Mouse (Mus musculus): Measurements from ENCODE around the gene Smurf2. TPM values are rescaled to one million over a fixed set of nuclear protein-coding genes. Genes with fewer than 3 reads are reported as not detected.

Smurf2 gene
- polyA plus RNA-seq, 1 experiment from 2014 or later: 16.5 TPM

- H3K9ac ChIP-seq: no peak overlapping the region
- H3K4me2 ChIP-seq: no peak overlapping the region
- 77% methylated on average over 1 of the region's 1 CpGs for WGBS
- no peaks in the 10 kb centered on the region for H3K9me3 ChIP-seq
- H3K36me3 ChIP-seq: no peaks in the 10 kb centered on the region
- no peak overlapping the region for H3K4me3 ChIP-seq
- no peak overlapping the region for H3K27ac ChIP-seq
- 0 out of 2 replicates have a peak, but pooled peaks cover 3% of the 10 kb centered on the region for H3K4me1 ChIP-seq
- H3K27me3 ChIP-seq: no peaks in the 10 kb centered on the region
- no peak for ATAC-seq (ENCODE audit: insufficient number of reproducible peaks, insufficient read depth, low FRiP score, low TSS enrichment, low read depth)
These were observed 20.7 kb downstream of the Smurf2 start for GRCm38 (mm10) chr11:106899804-106900203.

- H3K4me3 ChIP-seq: no peak overlapping the region
- ATAC-seq (ENCODE audit: insufficient number of reproducible peaks, insufficient read depth, low FRiP score, low TSS enrichment, low read depth): no peak
- H3K4me2 ChIP-seq: no peak overlapping the region
- WGBS: 86% methylated on average over 2 of the region's 2 CpGs
- H3K36me3 ChIP-seq: no peaks in the 10 kb centered on the region
- H3K27ac ChIP-seq: no peak overlapping the region
- peaks cover 3% of the 10 kb centered on the region; the same call in 1 of the 2 replicates for H3K4me1 ChIP-seq
- H3K27me3 ChIP-seq: no peaks in the 10 kb centered on the region
- no peaks in the 10 kb centered on the region for H3K9me3 ChIP-seq
- H3K9ac ChIP-seq: no peak overlapping the region
These were observed 23.9 kb downstream of the Smurf2 start for GRCm38 (mm10) chr11:106896561-106897168.

- no peak for ATAC-seq (ENCODE audit: insufficient number of reproducible peaks, insufficient read depth, low FRiP score, low TSS enrichment, low read depth)
- 87% methylated on average over 1 of the region's 1 CpGs for WGBS
- no peaks in the 10 kb centered on the region for H3K4me1 ChIP-seq
These were observed 36.9 kb downstream of the Smurf2 start for GRCm38 (mm10) chr11:106883656-106884055.

GRCm38 (mm10) chr11:106872650-106873049 is 47.9 kb downstream of the Smurf2 start:
- Histone ChIP-seq H3K9ac (no peak overlapping the region), H3K36me3 (peaks cover 16% of the 10 kb centered on the region), H3K27me3 (no peaks in the 10 kb centered on the region), H3K4me2 (no peak overlapping the region), H3K4me3 (no peak overlapping the region), H3K9me3 (no peaks in the 10 kb centered on the region), H3K4me1 (no peaks in the 10 kb centered on the region), H3K27ac (no peak overlapping the region)
- no peak for ATAC-seq (ENCODE audit: insufficient number of reproducible peaks, insufficient read depth, low FRiP score, low TSS enrichment, low read depth)
- 76% methylated on average over 6 of the region's 6 CpGs for WGBS

More at GRCm38 (mm10) chr11:106883656-106884055, 36.9 kb downstream of the Smurf2 start:
- Histone ChIP-seq H3K4me3 (no peak overlapping the region), H3K36me3 (no peaks in the 10 kb centered on the region), H3K27me3 (no peaks in the 10 kb centered on the region), H3K9me3 (no peaks in the 10 kb centered on the region), H3K4me2 (no peak overlapping the region), H3K27ac (no peak overlapping the region), H3K9ac (no peak overlapping the region)

GRCm38 (mm10) chr11:106851438-106851837 is 69.1 kb downstream of the Smurf2 start:
- Histone ChIP-seq H3K27ac (no peak overlapping the region), H3K9me3 (no peaks in the 10 kb centered on the region), H3K4me2 (no peak overlapping the region), H3K4me3 (no peak overlapping the region), H3K4me1 (no peaks in the 10 kb centered on the region), H3K36me3 (peaks cover 49% of the 10 kb centered on the region), H3K9ac (no peak overlapping the region), H3K27me3 (no peaks in the 10 kb centered on the region)
- 51% methylated on average over 2 of the region's 2 CpGs for WGBS
- no peak for ATAC-seq (ENCODE audit: insufficient number of reproducible peaks, insufficient read depth, low FRiP score, low TSS enrichment, low read depth)

GRCm38 (mm10) chr11:106842002-106842401 is 78.5 kb downstream of the Smurf2 start:
- WGBS: 89% methylated on average over 3 of the region's 3 CpGs
- Histone ChIP-seq H3K4me1 (no peaks in the 10 kb centered on the region), H3K9ac (no peak overlapping the region), H3K27ac (no peak overlapping the region), H3K27me3 (no peaks in the 10 kb centered on the region), H3K4me3 (no peak overlapping the region), H3K9me3 (no peaks in the 10 kb centered on the region), H3K36me3 (peaks cover 71% of the 10 kb centered on the region), H3K4me2 (no peak overlapping the region)
- no peak for ATAC-seq (ENCODE audit: insufficient number of reproducible peaks, insufficient read depth, low FRiP score, low TSS enrichment, low read depth)

- Histone ChIP-seq H3K27me3 (no peaks in the 10 kb centered on the region), H3K4me1 (no peaks in the 10 kb centered on the region), H3K9ac (no peak overlapping the region), H3K4me3 (no peak overlapping the region), H3K4me2 (no peak overlapping the region), H3K27ac (no peak overlapping the region), H3K9me3 (no peaks in the 10 kb centered on the region), H3K36me3 (peaks cover 79% of the 10 kb centered on the region)
- WGBS: 89% methylated on average over 7 of the region's 7 CpGs
- no peak for ATAC-seq (ENCODE audit: insufficient number of reproducible peaks, insufficient read depth, low FRiP score, low TSS enrichment, low read depth)
These were observed 92.4 kb downstream of the Smurf2 start for GRCm38 (mm10) chr11:106828079-106828478.

GRCm38 (mm10) chr11:106824403-106824802 is 96.1 kb downstream of the Smurf2 start:
- Histone ChIP-seq H3K4me2 (no peak overlapping the region), H3K4me3 (no peak overlapping the region), H3K36me3 (peaks cover 76% of the 10 kb centered on the region), H3K4me1 (peaks cover 11% of the 10 kb centered on the region), H3K9me3 (no peaks in the 10 kb centered on the region), H3K9ac (no peak overlapping the region), H3K27me3 (no peaks in the 10 kb centered on the region), H3K27ac (no peak overlapping the region)
- no peak for ATAC-seq (ENCODE audit: insufficient number of reproducible peaks, insufficient read depth, low FRiP score, low TSS enrichment, low read depth)
- 95% methylated on average over 10 of the region's 10 CpGs for WGBS

GRCm38 (mm10) chr11:106823741-106824140 is 96.8 kb downstream of the Smurf2 start:
- no peak overlapping the region for H3K27ac ChIP-seq
- H3K9me3 ChIP-seq: no peaks in the 10 kb centered on the region
- H3K4me3 ChIP-seq: no peak overlapping the region
- H3K36me3 ChIP-seq: peaks cover 80% of the 10 kb centered on the region
- H3K9ac ChIP-seq: no peak overlapping the region
- WGBS: 92% methylated on average over 8 of the region's 8 CpGs
- H3K4me2 ChIP-seq: no peak overlapping the region
- no peaks in the 10 kb centered on the region for H3K27me3 ChIP-seq
- H3K4me1 ChIP-seq: peaks cover 11% of the 10 kb centered on the region
- no peak for ATAC-seq (ENCODE audit: insufficient number of reproducible peaks, insufficient read depth, low FRiP score, low TSS enrichment, low read depth)

- no peak overlapping the region for H3K27ac ChIP-seq
- H3K27me3 ChIP-seq: no peaks in the 10 kb centered on the region
- H3K36me3 ChIP-seq: peaks cover 79% of the 10 kb centered on the region
- H3K4me1 ChIP-seq: peaks cover 17% of the 10 kb centered on the region
- WGBS: 89% methylated on average over 5 of the region's 5 CpGs
- no peak overlapping the region for H3K4me3 ChIP-seq
- no peaks in the 10 kb centered on the region for H3K9me3 ChIP-seq
- no peak overlapping the region for H3K4me2 ChIP-seq
- no peak overlapping the region for H3K9ac ChIP-seq
- no peak for ATAC-seq (ENCODE audit: insufficient number of reproducible peaks, insufficient read depth, low FRiP score, low TSS enrichment, low read depth)
These were observed 97.6 kb downstream of the Smurf2 start for GRCm38 (mm10) chr11:106822911-106823310.

- no peak overlapping the region for H3K9ac ChIP-seq
- peaks cover 78% of the 10 kb centered on the region for H3K36me3 ChIP-seq
- H3K27ac ChIP-seq: no peak overlapping the region
- no peak for ATAC-seq (ENCODE audit: insufficient number of reproducible peaks, insufficient read depth, low FRiP score, low TSS enrichment, low read depth)
- no peaks in the 10 kb centered on the region for H3K9me3 ChIP-seq
- no peak overlapping the region for H3K4me2 ChIP-seq
- no peak overlapping the region for H3K4me3 ChIP-seq
- 90% methylated on average over 8 of the region's 8 CpGs for WGBS
- peaks cover 17% of the 10 kb centered on the region for H3K4me1 ChIP-seq
- H3K27me3 ChIP-seq: no peaks in the 10 kb centered on the region
These were observed 98.0 kb downstream of the Smurf2 start for GRCm38 (mm10) chr11:106822491-106822890.

GRCm38 (mm10) chr11:106821397-106821796 is 99.1 kb downstream of the Smurf2 start:
- H3K36me3 ChIP-seq: peaks cover 82% of the 10 kb centered on the region
- H3K27me3 ChIP-seq: no peaks in the 10 kb centered on the region
- no peak overlapping the region; the same call in 1 of the 2 replicates for H3K27ac ChIP-seq
- ATAC-seq (ENCODE audit: insufficient number of reproducible peaks, insufficient read depth, low FRiP score, low TSS enrichment, low read depth): no peak
- H3K9ac ChIP-seq: no peak overlapping the region
- WGBS: 87% methylated on average over 6 of the region's 6 CpGs
- peaks cover 17% of the 10 kb centered on the region for H3K4me1 ChIP-seq
- H3K4me3 ChIP-seq: no peak overlapping the region
- no peaks in the 10 kb centered on the region for H3K9me3 ChIP-seq
- no peak overlapping the region for H3K4me2 ChIP-seq
